Mouse (Mus musculus) brain, embryonic 18.5 days (tissue): Measurements from ENCODE around the gene Cd300e.

Experiments
- DNase-seq: peaks from one replicate; pipeline ENCODE4 v3.0.0-alpha.2; 2012; ENCODE audit warnings: low read depth, low spot score

Gene Cd300e

GRCm38 (mm10) chr11:115062077-115062476, at the start of gene Cd300e:
Gene Cd300e, minus strand, starts transcription at chr11:115062177.
- no peak for DNase-seq

- no peak for DNase-seq
These were observed 48.3 kb upstream of the Cd300e start for GRCm38 (mm10) chr11:115110271-115110670.

GRCm38 (mm10) chr11:115108176-115108575, 46.2 kb upstream of the Cd300e start:
- no peak for DNase-seq

- no peak for DNase-seq
These were observed 45.5 kb upstream of the Cd300e start for GRCm38 (mm10) chr11:115107403-115107916.

- no peak for DNase-seq
These were observed 44.7 kb upstream of the Cd300e start for GRCm38 (mm10) chr11:115106638-115107037.

GRCm38 (mm10) chr11:115104769-115105563, 43.0 kb upstream of the Cd300e start:
- no peak for DNase-seq

- no peak for DNase-seq
These were observed 41.8 kb upstream of the Cd300e start for GRCm38 (mm10) chr11:115103470-115104413.

GRCm38 (mm10) chr11:115102116-115102515, 40.1 kb upstream of the Cd300e start:
- DNase-seq: no peak

- no peak for DNase-seq
These were observed 39.7 kb upstream of the Cd300e start for GRCm38 (mm10) chr11:115101615-115102051.

- no peak for DNase-seq
These were observed 38.8 kb upstream of the Cd300e start for GRCm38 (mm10) chr11:115100741-115101140.

GRCm38 (mm10) chr11:115100032-115100621, 38.1 kb upstream of the Cd300e start:
- DNase-seq: no peak

- no peak for DNase-seq
These were observed 37.4 kb upstream of the Cd300e start for GRCm38 (mm10) chr11:115099241-115099840.

GRCm38 (mm10) chr11:115098203-115098932, 36.4 kb upstream of the Cd300e start:
- no peak for DNase-seq

- no peak for DNase-seq
These were observed 30.2 kb upstream of the Cd300e start for GRCm38 (mm10) chr11:115092140-115092539.

GRCm38 (mm10) chr11:115091362-115091901, 29.5 kb upstream of the Cd300e start, which contains the start of gene Rab37:
Gene Rab37, plus strand, starts transcription at chr11:115091431.
- DNase-seq: no peak

- no peak for DNase-seq
These were observed 27.9 kb upstream of the Cd300e start for GRCm38 (mm10) chr11:115089853-115090252.

GRCm38 (mm10) chr11:115086213-115086612, 24.2 kb upstream of the Cd300e start:
- no peak for DNase-seq

- no peak for DNase-seq
These were observed 23.1 kb upstream of the Cd300e start for GRCm38 (mm10) chr11:115085064-115085463.

- no peak for DNase-seq
These were observed 22.6 kb upstream of the Cd300e start for GRCm38 (mm10) chr11:115084595-115084994.
